Mouse (Mus musculus): Measurements from ENCODE around the gene Itsn2.
"Not testable (repeated sequence)": the region's sequence is repeated elsewhere in the genome, so short reads cannot be mapped to it uniquely, and the experiment has no call there.

The Itsn2 gene

DNA sequence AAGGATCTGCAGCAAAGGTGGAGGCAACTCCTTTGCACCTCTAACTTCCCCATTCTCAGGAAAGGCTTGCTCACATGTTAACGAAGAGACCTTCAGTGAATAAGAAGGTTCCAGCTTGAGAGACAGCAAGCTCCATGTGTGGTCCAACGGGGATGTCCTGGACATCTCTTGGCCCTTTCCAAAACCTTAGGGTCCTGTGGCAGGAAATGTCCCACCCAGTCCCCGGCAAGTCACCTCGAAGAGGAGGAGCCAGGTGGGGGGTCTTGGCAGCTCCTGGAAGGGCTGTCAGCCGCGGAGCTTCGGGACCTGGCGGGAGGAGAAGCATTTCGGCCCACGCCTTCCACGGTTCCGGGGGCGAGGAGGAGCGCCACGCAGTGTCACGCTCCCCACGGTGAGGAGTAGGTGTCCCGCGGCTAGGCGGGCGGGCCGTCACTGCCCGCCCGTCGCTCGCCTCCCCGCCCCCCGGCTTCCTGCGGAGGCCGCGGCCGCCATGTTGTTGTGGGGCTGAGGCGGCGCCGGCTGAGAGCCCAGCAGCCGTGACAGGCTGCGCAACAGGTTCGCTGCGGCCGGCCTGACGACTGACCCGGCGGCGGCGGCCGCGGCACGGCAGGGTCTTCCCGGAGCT is at the start of gene Itsn2, which contains the start of gene Gm3625:
Gene Itsn2 (plus strand): TSS at position 98 of the 625 bp plus-strand sequence.
Gene Gm3625 (minus strand): TSS at position 387 of the 625 bp plus-strand sequence.
- DNase-seq (ENCODE audit: low spot score) = peak; percentile 80

DNA sequence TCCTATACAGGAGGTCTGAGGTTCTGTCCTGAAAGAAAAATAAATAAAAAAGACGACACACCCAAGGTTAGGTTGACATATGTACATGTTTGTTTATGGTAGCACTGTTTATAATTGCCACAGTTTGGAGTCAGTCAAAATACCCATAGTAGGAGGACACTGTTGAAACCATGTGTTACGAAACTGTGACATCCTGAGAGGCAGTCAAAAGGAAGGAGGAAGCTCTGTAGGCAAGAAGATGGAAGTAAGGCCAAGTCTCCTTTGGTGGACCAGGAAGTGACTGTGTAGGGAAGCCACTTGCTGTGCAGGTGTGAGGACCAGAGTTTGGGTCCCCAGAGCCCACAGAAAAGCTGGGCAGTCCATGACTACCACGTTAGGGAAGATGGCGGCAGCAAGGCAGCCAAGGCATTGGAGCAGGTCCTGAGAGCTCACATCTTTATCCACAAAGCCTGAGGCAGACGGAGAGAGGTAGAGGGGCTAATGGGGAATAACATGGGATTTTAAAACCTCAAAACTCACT is 48.0 kb upstream of the Itsn2 start:
- DNase-seq (ENCODE audit: low spot score) = no peak

DNA sequence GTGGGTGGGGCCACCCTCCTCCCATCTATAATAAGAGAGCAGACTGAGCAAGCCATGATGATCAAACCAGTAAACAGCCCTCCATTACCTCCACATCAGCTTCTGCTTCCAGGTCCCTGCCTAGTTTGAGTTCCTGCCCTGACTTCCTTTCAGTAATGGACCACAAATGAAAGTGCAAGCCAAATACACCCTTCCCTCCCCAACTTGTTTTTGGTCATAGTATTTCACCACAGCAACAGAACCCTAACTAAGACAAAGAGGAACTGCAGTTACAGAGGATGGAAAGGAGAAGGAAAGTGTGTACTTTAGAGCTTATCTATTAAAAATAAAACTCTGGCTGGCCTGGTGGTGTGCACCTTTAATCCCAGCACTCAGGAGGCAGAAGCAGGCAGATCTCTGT is 47.0 kb upstream of the Itsn2 start:
- no peak for DNase-seq (ENCODE audit: low spot score)

DNA sequence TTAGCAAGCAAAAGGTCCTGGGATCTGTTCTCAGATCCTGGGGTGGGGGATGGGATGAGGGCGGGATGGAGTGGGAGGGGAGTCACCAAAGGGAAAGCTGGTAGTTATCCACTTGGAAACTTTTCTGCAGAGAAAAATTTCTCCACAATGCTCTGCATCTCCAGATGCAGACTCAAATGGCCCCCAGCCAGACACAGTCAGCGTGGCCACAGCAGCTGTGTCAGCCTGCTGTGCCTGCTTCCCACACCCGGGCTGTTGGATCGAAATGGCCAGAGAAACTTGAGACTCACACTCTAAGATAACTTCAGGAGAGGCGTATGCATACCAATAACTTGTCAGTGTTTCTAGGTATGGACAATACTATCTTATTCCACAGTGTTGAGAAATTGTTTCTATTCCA is 45.9 kb upstream of the Itsn2 start:
- DNase-seq (ENCODE audit: low spot score) = no peak

DNA sequence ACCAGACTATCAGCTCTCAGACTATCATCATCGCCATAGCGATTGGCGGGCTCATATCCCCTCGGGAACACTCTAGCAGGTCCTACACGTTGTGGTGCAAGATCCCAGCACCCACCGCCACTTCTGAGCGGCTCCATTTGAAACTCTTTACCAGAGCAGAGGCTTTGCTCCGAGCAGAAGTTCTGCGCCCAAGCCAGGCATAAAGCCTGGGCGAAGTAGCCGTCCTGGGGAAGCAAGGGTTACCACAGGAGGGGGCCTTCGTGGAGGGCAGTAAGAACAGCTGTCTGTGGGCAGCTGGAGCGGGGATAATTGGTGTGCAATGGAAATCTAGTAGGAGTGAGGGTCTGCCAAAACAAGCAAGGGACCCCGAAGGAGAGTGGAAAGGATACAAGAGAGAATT is 44.9 kb upstream of the Itsn2 start:
- no peak for DNase-seq (ENCODE audit: low spot score)

DNA sequence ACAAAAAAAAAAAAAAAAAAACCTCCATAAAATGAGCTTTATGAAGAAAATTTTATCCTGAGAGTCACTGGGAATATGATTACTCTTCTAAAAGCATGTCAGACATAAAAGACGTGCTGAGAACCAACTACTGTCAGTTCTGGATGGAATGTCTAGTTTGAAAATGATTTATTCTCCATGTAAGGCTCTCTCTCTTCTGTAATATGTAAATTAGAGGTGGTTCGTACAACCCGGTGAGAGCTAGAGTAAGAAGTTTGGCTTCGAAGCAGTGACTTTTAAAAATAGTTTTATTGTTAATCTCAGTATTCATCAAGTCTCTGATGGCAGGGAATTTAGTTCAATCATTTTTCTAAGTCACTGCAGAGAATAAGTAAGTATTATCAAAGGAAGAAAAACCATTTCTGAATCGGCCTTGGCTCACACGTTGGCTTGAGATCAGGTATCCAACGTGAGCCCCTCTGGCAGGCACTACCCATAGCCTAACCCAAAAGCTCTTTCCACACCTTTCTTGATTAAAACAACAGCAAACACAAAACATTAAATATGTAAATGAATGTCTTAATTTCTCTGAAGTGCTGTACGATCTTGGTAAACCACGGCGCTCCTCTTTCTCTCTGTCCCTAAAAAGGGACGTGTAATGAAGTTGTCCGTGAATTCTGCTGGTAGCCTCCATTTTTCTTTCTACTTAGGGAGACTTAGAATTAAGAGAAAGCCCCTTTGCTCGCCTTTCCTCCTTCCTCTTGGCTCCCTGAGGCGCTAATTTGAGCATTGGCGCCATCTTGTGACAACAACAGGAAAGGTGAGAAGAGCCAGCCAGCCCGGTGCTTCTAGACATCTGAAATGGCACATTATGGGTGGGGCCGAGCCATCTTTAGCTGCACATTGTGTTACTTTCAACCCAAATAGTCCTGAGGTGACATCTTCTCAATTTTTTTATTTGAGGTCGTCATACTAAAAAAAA is 44.1 kb upstream of the Itsn2 start:
- peak; percentile 83 for DNase-seq (ENCODE audit: low spot score)

DNA sequence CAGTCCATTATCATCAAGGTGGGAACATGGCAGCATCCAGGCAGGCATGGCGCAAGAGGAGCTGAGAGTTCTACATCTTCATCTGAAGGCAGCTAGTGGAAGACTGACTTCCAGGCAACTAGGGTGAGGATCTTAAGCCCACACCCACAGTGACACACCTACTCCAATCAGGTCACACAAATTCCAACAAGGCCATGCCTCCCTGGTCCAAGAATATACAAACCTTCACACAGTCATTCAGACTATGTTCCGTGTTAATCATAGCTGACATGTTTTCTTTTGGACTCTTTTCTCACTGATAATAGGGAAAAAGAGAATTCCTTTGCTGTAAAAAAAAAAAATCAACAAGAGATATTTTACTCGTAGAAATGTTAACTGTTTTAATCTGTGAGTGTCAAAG is 38.7 kb upstream of the Itsn2 start:
- not testable (repeated sequence) for DNase-seq (ENCODE audit: low spot score)

DNA sequence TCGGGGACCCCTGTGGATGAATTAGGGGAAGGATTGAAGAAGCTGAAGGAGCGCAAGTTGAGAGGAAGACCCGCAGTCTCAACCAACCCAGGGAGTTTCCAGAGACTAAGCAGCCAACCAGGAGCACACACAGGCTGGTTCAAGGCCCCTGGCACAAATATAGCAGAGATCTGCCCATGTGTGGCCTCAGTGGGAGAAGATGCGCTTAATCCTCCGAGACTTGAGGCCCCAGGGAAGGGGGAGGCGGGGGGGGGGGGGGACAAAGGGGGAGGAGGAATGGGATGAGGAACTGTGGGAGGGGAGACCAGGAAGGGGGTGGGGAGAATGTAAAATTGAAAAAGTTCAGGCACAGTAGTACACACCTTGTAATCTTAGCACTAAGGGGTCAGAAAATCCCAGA is 37.0 kb upstream of the Itsn2 start:
- no peak for DNase-seq (ENCODE audit: low spot score)

DNA sequence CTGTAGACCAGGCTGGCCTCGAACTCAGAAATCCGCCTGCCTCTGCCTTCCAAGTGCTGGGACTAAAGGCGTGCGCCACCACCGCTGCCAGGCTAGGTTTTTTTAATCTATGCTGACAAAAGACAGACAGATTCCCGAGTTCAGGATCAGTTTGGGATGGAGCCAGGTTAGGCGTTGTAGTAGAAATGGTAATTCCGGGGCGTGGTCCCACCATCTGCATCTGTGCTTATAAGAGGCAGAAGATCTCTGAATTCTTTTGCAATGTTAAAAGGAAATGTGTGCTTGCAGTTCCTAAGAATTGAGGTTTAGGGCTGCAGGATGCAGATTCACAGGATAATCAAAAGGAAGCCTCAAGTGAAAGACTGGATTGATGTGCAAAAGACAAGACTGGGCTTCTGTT is 35.5 kb upstream of the Itsn2 start:
- peak; percentile 31 for DNase-seq (ENCODE audit: low spot score)

DNA sequence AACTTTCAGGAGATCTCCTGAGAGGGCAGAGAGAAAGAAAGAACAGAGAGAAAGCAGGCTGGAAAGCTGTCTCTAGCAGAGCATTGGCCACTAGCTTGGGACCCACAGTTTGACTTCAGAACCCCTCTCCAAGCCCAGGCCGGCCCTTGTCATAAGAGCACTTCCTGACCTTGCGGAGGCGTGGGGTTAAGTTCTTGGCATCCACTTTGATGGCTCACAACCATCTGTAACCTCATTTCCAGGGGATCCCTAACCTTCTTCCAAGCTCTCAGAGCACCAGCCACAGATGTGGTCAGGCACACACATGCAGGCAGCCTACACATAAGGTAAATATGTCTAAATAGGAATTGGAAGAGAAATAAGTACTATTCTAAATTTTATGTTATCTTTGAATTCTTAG is 35.0 kb upstream of the Itsn2 start:
- no peak for DNase-seq (ENCODE audit: low spot score)

DNA sequence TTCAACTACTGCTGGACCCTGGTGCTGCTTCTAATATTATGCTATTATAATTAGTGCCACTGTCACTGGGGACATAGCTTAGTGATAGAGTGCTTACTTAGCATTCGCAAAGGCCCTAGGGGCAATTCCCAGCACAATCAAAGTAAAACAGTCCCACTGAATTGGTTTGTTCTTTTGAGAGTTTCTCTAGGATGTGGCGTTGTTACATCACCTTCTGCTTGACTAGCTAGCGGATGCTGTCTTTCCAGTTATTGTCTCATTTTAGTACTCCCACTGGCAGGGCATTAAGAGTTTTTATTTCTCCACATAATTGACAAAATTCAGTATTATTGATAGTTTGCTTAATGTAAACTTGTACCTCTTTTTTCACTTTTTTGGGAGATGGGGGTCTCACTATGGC is 34.4 kb upstream of the Itsn2 start:
- DNase-seq (ENCODE audit: low spot score) = no peak

DNA sequence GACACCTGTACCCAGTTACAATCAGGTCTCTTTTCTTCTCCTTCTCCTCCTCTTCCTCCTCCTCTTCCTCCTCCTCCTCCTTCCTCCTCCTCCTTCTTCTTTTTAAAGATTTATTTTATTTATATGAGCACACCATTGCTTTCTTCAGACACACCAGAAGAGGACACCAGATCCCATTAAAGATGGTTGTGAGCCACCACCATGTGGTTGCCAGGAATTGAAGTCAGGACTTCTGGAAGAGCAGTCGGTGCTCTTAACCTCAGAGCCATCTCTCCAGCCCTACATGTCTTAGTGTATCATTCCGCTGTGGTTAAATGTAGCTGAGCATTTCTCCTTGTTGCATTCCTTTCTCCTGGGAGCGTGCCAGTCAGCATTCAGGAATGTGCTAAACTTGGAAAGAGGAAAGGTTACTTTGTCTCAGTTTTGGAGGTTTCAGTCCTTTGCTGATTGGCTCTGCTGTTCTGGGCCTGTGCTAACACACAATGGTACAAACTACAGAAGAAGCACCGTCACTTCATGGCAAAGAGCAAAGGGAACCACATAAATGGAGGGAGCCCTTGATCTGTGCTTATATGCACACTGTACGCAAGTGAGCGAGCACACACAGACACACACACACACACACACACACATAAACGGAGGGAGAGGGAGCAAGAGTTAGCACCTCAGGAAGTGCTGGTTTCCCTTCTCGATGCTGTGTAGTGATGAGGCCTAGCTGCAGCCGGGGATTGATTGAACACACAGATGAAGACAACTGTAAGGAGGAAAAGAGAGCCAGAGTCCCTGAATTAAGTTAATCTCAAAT is 33.8 kb upstream of the Itsn2 start:
- DNase-seq (ENCODE audit: low spot score) = no peak

DNA sequence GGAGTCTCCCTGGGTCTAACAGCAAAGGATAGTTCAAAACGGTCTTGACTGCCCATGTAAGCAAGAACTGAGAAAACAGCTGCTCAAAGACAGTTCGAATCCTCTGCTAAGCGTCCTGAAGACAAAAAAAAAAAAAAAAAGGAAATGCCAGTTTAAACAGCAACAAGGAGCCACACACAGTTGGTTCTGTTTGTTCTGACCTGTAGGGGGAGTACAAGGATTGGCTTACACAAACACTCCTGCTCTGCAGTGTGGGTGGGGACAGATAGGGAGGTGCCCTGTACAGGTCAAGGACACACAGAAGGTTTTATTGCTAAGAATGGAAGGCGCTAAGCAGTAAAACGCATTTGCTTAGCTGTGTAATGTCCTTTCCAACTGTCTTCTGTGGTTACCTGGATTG is 20.6 kb upstream of the Itsn2 start:
- peak; percentile 56 for DNase-seq (ENCODE audit: low spot score)

DNA sequence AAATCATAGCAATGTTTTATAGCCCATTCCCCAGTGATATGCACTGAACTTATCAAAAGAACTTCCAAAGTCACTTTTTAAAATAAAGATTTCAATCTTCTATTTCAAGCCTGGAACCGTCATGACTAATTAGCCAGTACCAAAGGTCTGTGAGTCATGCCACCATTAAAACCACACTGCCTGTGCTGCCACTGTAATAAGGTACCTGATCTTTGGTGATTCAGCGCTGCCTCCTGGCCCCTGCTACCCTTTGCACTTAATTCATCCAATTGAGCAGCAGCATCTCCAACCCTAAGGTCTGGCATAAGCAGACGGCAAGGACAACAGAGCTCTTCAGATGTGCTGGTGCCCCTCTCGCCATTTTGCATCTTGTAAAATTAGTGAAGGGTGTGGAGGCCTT is 18.4 kb upstream of the Itsn2 start:
- DNase-seq (ENCODE audit: low spot score) = peak; percentile 14

DNA sequence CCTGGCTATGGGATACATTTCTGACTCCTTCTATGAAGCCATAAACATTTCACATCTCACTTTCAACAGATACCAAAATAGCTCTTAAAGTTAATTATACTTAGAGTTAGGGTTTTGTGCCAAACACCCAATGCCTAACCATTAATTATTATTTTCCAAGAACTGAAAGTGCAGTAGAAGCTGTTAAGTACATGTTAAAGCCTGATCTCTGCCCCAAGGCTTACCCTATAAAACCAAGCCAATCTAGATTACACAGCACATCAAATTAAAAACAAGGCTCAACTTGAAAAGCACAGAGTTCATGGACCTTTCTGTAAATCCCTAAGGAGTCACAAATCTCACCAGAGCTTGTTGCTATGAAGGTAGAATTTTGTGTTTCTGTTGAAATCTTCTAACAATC is 10.1 kb upstream of the Itsn2 start:
- no peak for DNase-seq (ENCODE audit: low spot score)

DNA sequence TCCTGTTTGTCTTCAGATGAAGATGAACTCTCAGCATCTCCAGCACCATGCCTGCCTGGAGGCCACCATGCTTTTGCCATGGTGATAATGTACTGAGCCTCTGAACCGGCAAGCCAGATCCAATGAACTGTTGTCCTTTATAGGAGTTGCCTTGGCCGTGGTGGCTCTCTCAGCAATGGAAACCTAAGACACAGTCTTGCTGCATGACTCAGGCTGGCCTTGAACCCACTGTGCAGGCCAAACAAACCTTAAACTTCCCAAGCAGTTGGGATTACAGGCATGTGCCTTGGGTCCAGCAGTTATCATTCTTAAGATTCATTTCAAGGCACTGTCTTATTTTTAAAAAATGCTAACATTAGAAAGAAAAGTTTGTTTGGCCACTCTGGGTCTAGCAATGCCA is 4.6 kb upstream of the Itsn2 start:
- no peak for DNase-seq (ENCODE audit: low spot score)

DNA sequence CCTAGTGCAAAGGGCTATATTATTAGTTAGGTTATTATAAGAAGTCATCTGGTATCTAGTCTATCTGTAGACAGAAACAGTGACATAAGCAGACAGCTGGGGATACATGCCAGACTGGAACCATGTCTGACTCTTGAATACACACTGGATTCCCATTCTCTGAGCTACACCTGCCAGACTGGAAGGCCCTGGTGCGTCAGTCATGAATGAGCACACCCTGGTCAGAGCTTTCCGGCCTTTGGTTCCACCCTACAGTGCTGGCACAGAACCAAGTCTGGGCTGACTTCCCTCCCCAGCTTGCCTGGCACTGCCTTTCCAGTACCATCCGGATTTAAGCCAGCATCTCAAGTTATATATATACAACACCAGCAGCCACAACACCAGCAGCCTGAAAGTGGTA is 3.8 kb upstream of the Itsn2 start:
- peak; percentile 24 for DNase-seq (ENCODE audit: low spot score)

DNA sequence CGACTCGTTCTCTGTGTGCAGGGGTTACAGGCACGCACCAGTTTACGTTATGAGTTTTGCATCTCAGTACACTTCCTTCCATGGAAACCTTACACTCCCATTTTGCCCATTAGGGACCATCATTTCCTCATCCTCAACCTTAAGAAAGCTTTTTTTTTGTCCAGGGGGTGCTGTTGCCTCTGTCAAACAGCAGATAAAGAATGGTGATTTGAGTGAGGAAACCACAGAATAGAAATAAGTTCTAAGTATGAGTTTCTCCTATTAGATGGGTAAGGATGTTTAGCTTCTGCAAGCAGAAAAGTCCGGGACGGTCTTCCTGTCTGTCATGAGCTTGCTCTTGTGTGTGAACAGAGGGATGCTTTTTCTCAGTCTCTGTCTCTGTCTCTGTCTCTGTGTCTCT is 413 bp upstream of the Itsn2 start:
- DNase-seq (ENCODE audit: low spot score) = peak; percentile 28

DNA sequence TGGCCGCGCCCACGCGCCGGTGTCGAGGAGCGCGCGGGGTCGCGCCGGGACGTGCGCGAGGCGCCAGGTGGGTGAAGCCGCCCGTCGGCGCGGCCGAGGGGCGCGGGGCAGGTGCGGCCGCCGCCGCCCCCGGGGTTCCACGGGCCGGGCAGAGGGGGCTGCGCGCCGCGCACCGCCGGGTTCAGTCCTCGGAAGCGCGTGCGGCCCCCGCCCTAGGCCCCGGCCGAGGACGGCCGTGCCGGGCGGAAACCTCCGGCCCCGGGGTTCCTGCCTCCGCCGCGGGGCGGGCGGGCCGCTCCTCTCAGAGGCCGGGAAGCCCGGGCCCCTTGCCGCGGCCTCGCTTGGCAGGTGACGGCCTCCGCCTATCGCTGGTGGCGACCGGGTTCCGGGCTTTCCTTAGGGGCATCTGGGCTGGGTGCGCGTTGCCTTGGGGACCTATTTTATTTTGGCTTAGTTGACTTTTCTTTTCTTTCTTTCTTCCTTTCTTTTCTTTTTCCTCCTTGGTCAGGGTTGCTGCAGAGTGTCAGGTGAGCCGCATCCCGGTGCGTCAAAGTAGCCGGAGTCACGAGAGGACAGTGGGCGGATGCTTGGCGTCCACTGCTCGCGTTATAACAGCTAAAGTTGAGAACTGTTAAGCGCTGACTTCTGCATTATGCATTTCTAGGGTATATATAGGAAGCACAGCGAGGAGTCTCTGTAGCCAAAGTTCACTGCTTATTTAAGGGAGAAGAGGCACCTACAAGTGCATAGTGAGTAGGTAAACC is 910 bp downstream of the Itsn2 start:
- DNase-seq (ENCODE audit: low spot score) = peak; percentile 61

DNA sequence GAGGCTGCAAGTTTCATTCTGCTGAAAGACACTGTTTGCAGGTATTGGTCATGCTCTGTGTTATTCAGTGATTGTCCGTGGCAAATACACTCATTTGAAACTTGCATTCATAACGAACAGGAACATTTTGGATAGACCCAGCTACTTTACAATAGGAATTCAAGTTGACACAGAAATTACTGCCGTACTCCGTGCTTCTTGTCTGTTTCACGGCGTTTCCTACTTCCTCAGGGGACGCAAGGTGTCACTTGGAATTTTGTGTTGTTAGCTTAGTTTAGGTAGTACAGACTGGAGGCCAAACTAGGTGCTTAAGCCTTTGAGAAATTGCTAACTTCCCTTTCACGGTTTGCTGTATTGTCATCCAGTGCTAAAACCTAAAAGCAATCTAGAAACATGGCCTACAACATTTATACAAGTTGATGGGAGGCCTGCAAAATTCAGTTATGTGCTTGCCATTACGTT is 1.5 kb downstream of the Itsn2 start:
- no peak for DNase-seq (ENCODE audit: low spot score)

DNA sequence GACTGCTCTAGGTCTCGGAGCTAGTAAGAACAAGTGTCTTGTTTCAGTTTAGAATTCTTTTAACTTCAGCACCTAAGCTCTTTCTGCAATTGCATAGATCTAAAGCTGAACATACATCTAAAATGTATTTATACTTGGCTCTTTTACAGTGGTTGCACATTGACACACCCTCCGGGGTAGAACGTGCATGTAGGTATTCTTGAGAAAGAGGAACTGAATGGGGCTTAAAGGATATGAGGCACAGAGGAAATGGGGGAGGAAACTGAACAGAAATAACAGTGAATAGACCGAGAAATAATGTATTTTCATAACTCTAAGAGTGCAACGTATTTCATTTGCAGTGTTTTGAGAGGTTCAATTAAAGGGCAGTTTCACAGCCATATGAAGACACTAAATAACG is 2.6 kb downstream of the Itsn2 start:
- no peak for DNase-seq (ENCODE audit: low spot score)

Measured in MN1 (cell line).